Mouse (Mus musculus) MEL (cell line): Measurements from ENCODE around the gene Dpm2.

Experiments used
- BHLHE40 ChIP-seq: IDR thresholded peaks from 2 replicates; pipeline ENCODE4 v1.6.1; 2012; ENCODE audit warnings: low read depth, mild to moderate bottlenecking, inconsistent platforms, low read length, improper control_type of control experiment, borderline replicate concordance
- CTCF ChIP-seq, 3 experiments: IDR thresholded peaks in 2 of 3; conservative IDR thresholded peaks in 1 of 3; 2 replicates each; pipeline ENCODE4 v1.5.1; 2011 to 2012; ENCODE audit warnings: low read length in 3 of 3, low read depth in 2 of 3, mild to moderate bottlenecking in 2 of 3, improper control_type of control experiment in 1 of 3, inconsistent platforms in 1 of 3, mixed read lengths in 1 of 3, moderate library complexity in 1 of 3; ENCODE audit not compliant: control insufficient read depth in 1 of 3, insufficient read depth in 1 of 3, poor library complexity in 1 of 3, severe bottlenecking in 1 of 3
- EP300 ChIP-seq, 2 experiments: IDR thresholded peaks; 2 replicates each; pipeline ENCODE4 v1.6.1; 2011; ENCODE audit warnings: improper control_type of control experiment in 2 of 2, low read length in 2 of 2, low read depth in 1 of 2, mild to moderate bottlenecking in 1 of 2
- HCFC1 ChIP-seq: IDR thresholded peaks from 2 replicates; pipeline ENCODE4 v1.6.1; 2012; ENCODE audit warnings: low read depth, mild to moderate bottlenecking, inconsistent platforms, low read length, improper control_type of control experiment, moderate library complexity
- MAFK ChIP-seq: IDR thresholded peaks from 2 replicates; pipeline ENCODE4 v1.6.1; 2011; ENCODE audit warnings: low read depth, mild to moderate bottlenecking, low read length, improper control_type of control experiment, borderline replicate concordance
- MAX ChIP-seq: IDR thresholded peaks from 2 replicates; pipeline ENCODE4 v1.6.1; 2011; ENCODE audit warnings: low read length, improper control_type of control experiment
- POLR2A ChIP-seq, 2 experiments: IDR thresholded peaks; 2 replicates each; pipeline ENCODE4 v1.6.1; 2011 to 2012; ENCODE audit warnings: low read length in 2 of 2, mild to moderate bottlenecking in 2 of 2, control low read depth in 1 of 2, improper control_type of control experiment in 1 of 2, low read depth in 1 of 2, moderate library complexity in 1 of 2; ENCODE audit not compliant: control insufficient read depth in 1 of 2, insufficient read depth in 1 of 2, poor library complexity in 1 of 2
- POLR2AphosphoS2 ChIP-seq: IDR thresholded peaks from 2 replicates; pipeline ENCODE4 v1.6.1; 2011; ENCODE audit warnings: low read length, improper control_type of control experiment
- TCF12 ChIP-seq: IDR thresholded peaks from 2 replicates; pipeline ENCODE4 v1.6.1; 2014; ENCODE audit warnings: low read depth, mild to moderate bottlenecking, inconsistent platforms, low read length, improper control_type of control experiment, moderate library complexity
- USF1 ChIP-seq: IDR thresholded peaks from 2 replicates; pipeline ENCODE4 v1.6.1; 2014; ENCODE audit warnings: low read depth, mild to moderate bottlenecking, inconsistent platforms, low read length, improper control_type of control experiment, moderate library complexity
- USF2 ChIP-seq, 2 experiments: IDR thresholded peaks; 2 replicates each; pipeline ENCODE4 v1.6.1; 2011 to 2012; ENCODE audit warnings: improper control_type of control experiment in 2 of 2, low read length in 2 of 2, borderline replicate concordance in 1 of 2, inconsistent platforms in 1 of 2, low read depth in 1 of 2, mild to moderate bottlenecking in 1 of 2; ENCODE audit not compliant: insufficient read depth in 1 of 2
- ZC3H11A ChIP-seq: IDR thresholded peaks from 2 replicates; pipeline ENCODE4 v1.6.1; 2012; ENCODE audit warnings: low read depth, mild to moderate bottlenecking, inconsistent platforms, low read length, improper control_type of control experiment

GRCm38 (mm10) chr2:32539452-32539981 is 31.1 kb upstream of the Dpm2 start:
- TF ChIP-seq CTCF (IDR thresholded peaks at IDR 0.05 in 2 of 3, conservative IDR thresholded peaks at IDR 0.05 in 1 of 3; ENCODE audit: control insufficient read depth in 1 of 3, insufficient read depth in 1 of 3, low read depth in 2 of 3, low read length in 3 of 3, poor library complexity in 1 of 3, severe bottlenecking in 1 of 3) (no peak), USF1 (no peak), EP300 (IDR thresholded peaks at IDR 0.05; ENCODE audit: low read depth in 1 of 2, low read length in 2 of 2) (no peak), BHLHE40 (no peak), POLR2A (IDR thresholded peaks at IDR 0.05; ENCODE audit: control insufficient read depth in 1 of 2, insufficient read depth in 1 of 2, low read depth in 1 of 2, low read length in 2 of 2, poor library complexity in 1 of 2) (no peak), MAFK (no peak), TCF12 (no peak), MAX (no peak), USF2 (IDR thresholded peaks at IDR 0.05; ENCODE audit: borderline replicate concordance in 1 of 2, insufficient read depth in 1 of 2, low read depth in 1 of 2, low read length in 2 of 2) (no peak), HCFC1 (no peak), POLR2AphosphoS2 (no peak), ZC3H11A (no peak)
